Mouse (Mus musculus) cortical plate, adult 2 months (tissue): Measurements from ENCODE around the gene Pxdn. TPM values are rescaled to one million over a fixed set of nuclear protein-coding genes. Genes with fewer than 3 reads are reported as not detected.

Source experiments
- H3K27ac ChIP-seq: fragments of 200-500 bp; 2 replicates; pipeline ENCODE4 v1.5.1; 2012; ENCODE audit warnings: low read length, control low read depth, inconsistent platforms; ENCODE audit not compliant: insufficient read depth
- H3K4me1 ChIP-seq: fragments of 200-500 bp; 2 replicates; pipeline ENCODE4 v1.6.1; 2011; ENCODE audit warnings: low read length; ENCODE audit not compliant: control insufficient read depth, insufficient read depth
- H3K4me3 ChIP-seq: fragments of 200-500 bp; 2 replicates; pipeline ENCODE4 v1.5.1; 2011; ENCODE audit warnings: mild to moderate bottlenecking, low read length, control low read depth; ENCODE audit not compliant: insufficient read depth
- CTCF ChIP-seq: fragments of 200-500 bp; IDR thresholded peaks from 2 replicates; pipeline ENCODE4 v1.5.1; 2011; ENCODE audit warnings: mild to moderate bottlenecking, control low read depth, low read length; ENCODE audit not compliant: insufficient read depth; ENCODE audit errors: extremely low read depth
- POLR2A ChIP-seq: fragments of 200-500 bp; IDR thresholded peaks from 2 replicates; pipeline ENCODE4 v1.6.1; 2011; ENCODE audit warnings: mild to moderate bottlenecking, low read length, control low read depth; ENCODE audit not compliant: insufficient read depth; ENCODE audit errors: extremely low read depth
- polyA plus RNA-seq: library from polyadenylated mRNA; depleted of rRNA; stranded (reverse); fragments of >200 nt; gene quantifications from 2 replicates; pipeline ENCODE4 v1.2.3, GENCODE M21; 2012

The Pxdn gene
- polyA plus RNA-seq, 1 experiment, result 72.8 TPM

DNA sequence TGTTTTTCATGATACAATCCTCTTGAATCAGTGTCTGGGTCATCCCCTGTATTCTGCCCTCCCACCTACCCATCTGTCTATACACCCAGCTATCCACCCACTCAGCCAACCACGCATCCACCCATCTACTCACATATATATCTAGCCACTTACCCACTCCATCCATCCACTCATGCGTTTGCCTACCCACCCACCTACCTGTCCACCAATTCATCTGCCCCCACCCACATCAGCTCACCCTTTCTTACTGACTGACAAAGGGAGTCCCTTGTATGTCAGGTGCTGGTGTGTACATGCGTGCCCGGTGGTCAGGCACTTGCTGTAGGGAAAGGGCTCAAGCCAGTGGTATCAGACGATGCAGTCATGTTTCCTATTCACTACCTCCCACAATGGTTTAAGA lies 14.1 kb downstream of the Pxdn start:
- TF ChIP-seq CTCF (no peak), POLR2A (no peak)
- no peak overlapping the region for H3K4me3 ChIP-seq
- peaks cover 7% of the 10 kb centered on the region for H3K4me1 ChIP-seq
- no peak overlapping the region for H3K27ac ChIP-seq

DNA sequence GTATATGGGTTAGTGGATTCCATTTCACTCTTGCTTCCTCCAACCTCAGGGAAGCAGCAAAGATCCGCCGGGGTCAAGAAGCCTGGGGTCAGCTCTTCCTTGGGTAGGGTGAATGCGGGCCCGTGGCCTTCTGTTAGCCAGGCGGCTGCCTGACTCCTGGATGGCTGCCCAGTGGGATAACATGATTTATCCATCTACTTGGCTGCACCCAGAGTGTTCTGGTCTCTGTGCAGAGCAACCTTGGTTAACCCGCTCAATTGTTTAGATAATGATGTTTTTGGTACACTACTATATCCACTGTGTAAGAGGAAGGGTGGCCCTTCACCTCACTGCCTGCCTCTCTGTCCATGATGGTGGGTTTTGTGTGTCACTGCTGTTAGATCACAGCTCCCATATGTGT lies 14.7 kb downstream of the Pxdn start:
- no peak overlapping the region for H3K4me3 ChIP-seq
- TF ChIP-seq POLR2A, result no peak
- no peak for TF ChIP-seq CTCF
- H3K27ac ChIP-seq, result no peak overlapping the region
- peaks cover 7% of the 10 kb centered on the region for H3K4me1 ChIP-seq

DNA sequence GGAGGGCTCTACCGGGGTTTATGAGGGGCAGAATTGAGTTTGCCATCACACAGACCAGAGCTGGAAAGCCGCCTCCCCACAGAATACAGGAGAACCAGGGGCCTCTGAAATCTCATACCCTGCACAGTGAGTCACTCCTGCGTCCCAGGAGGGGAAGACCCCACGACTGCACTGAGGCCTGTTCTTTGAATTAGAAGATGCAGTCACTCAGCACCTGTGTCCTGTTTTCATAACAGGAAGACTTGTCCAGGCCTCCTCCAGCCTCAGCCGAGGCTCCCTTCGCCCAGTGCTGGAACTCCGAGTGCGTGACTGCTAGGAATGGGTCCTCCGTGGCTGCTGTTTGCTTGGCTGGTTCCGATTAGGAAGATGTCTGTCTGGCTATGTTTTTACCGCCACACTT lies 16.6 kb downstream of the Pxdn start:
- Histone ChIP-seq H3K4me1 (peaks cover 7% of the 10 kb centered on the region), H3K4me3 (no peak overlapping the region), H3K27ac (no peak overlapping the region)
- TF ChIP-seq POLR2A (no peak), CTCF (no peak)

DNA sequence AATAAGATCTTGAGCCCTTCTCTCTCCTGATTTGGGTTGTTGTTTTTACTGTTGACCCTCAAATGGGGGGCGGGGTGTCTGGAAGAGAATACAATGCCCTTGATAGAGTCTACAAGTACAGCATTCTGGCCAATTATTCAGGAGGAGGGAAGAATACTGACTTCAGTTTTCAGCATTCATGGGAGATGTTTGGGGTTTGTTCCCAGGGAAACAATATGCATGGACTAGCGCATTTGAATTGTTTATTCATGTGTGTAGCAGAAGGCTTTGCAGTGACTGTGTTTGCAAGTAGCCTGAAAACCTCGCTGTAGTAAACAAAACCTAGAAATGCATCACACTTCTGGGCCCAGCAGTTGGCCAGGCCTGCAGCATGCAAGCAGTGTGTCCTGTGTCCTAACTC lies 17.1 kb downstream of the Pxdn start:
- Histone ChIP-seq H3K4me1 (peaks cover 7% of the 10 kb centered on the region), H3K4me3 (no peak overlapping the region), H3K27ac (no peak overlapping the region)
- TF ChIP-seq CTCF, result no peak

DNA sequence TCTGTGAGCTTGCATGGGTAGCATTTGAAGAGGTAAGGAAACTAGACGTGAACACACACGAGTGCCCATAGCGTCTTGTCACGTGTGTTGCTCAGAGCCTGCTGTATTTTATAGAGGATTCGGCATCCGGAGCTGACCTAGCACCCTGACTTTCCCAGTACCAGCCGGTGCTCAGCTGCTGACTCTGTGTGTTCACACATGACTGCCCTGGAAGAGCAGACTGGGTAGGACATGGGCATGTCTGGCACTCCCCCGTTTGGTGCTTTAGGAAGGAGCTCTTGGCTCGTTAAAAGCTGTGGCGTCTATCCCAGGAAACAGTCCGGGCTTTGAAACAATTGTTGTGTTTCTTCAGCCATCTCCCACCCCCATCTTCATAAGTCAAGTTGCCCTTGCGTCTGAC lies 19.6 kb downstream of the Pxdn start:
- no peak for TF ChIP-seq POLR2A
- peaks cover 4% of the 10 kb centered on the region for H3K4me1 ChIP-seq
- no peak overlapping the region for H3K4me3 ChIP-seq
- H3K27ac ChIP-seq, result no peak overlapping the region

DNA sequence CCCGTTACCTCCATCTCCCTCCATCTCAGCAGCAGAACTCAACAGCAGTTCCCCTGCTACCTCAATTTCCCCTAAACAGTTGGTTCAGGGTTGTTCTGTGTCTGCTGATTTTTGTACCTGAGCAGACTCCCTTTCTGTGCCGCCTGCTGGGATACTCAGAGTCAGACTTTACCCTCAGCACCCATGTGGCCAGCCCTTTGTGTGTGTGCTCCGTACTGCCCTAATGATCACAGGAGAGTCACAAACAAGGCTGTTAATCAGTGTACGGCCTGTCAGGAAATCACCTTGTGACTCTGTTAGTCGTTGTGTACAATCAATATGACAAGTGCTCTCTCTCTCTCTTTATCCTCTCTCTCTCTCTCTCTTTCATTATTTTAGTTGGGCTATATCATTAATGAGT lies 21.2 kb downstream of the Pxdn start:
- no peak overlapping the region for H3K27ac ChIP-seq
- no peak for TF ChIP-seq POLR2A
- TF ChIP-seq CTCF, result no peak
- peaks cover 1% of the 10 kb centered on the region; the same call in 1 of the 2 replicates for H3K4me1 ChIP-seq
- no peak overlapping the region for H3K4me3 ChIP-seq

DNA sequence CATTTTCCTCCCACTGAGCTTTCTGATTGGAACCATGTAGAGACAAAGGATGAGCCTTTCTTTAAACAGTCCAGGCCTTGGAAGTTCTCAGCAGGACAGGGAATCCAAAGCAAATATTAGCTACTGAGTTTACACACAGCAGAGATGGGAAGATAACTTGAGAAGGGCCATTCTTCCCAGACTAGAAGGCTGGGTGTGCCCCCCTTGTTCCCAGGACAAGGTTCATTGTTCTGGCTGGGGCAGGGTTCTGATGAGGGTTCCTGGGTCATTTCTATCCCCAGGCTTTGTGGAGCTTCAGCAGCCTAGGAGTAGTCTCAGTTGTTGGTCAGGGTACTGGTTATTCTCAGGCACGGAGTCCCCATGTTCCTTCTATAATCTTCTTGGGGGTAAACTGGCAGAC lies 23.6 kb downstream of the Pxdn start:
- peaks cover 2% of the 10 kb centered on the region; the same call in 1 of the 2 replicates for H3K4me1 ChIP-seq
- no peak for TF ChIP-seq CTCF
- TF ChIP-seq POLR2A, result no peak
- no peak overlapping the region for H3K4me3 ChIP-seq
- no peak overlapping the region for H3K27ac ChIP-seq

DNA sequence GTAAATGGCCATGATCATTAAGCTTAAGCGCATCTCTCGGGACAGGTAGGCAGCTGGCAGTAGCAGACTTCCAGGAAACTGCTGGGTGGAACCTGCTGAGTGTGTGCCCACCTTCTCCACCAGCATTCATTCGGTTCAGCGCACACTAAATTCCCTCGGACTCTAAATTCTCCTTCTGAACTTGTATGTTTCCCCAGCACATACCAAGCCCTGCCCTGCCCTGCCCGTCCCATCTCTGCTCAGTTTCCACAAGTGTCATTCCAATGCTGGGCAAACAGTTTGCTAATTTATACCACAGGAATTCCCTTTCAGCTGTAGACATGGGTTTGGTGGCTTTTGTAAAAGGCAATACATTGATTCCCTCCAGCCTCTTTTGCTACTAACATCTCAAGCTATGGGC lies 27.6 kb downstream of the Pxdn start:
- TF ChIP-seq CTCF (no peak), POLR2A (no peak)
- Histone ChIP-seq H3K27ac (no peak overlapping the region), H3K4me3 (no peak overlapping the region), H3K4me1 (peaks cover 2% of the 10 kb centered on the region; the same call in 1 of the 2 replicates)

DNA sequence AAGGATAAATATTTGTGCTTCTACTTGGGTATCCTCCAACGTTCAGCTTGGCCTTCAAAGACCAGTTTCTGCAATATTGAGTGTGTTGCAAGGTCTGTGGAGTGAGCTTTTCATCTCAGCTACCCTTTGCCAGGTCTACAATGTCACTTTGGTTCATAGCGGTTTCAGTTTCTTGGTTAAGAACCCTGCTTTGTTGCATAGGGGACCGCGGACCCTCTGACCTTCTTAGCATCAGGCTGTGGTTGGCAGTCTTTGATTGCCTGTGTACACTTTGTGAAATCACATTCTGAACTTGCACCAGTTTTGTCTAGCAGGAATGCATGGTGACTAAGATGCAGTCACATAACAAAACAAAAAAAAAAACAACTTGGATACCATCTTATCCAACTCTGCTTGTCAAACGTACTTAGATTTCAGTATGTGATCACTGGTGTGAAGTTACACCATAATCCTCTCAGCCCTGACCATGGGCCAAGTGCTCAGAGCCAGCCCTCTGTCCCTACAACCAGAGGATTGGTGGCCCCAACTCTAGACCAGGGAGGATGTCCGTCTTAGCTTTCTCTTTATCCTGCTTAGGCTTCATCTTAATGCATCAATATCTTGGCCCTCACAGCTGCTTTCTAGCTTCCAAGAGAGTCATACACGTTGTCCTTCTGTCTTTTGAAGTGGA lies 34.5 kb downstream of the Pxdn start:
- H3K27ac ChIP-seq, result no peak overlapping the region
- no peaks in the 10 kb centered on the region for H3K4me1 ChIP-seq
- no peak overlapping the region for H3K4me3 ChIP-seq
- no peak for TF ChIP-seq POLR2A
- TF ChIP-seq CTCF, result no peak

DNA sequence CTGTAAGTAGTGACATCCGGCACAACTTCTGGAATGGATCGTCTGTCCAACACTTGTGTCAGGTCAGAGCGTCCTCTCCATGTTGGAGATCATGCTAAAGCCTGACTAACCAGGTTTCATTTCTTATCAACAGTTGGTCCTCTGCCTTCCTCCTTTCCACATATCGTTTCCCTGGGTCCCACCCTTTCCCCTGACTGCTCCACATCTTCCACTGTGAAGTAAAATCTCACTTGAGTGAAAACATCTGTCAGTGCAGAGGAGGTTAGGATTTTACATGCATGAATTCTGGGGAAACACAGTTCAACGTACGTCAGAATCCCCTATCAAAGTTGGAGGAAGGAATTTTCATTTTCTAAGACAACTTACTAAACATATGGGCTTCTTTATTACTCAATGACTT lies 35.1 kb downstream of the Pxdn start:
- H3K4me3 ChIP-seq, result no peak overlapping the region
- H3K4me1 ChIP-seq, result no peaks in the 10 kb centered on the region
- TF ChIP-seq CTCF (no peak), POLR2A (no peak)
- H3K27ac ChIP-seq, result no peak overlapping the region
